Mouse (Mus musculus): ENCODE data around the gene Slc15a4.
A peak's percentile ranks its signal among the peaks of the same experiment; 100 is the strongest.

Gene Slc15a4

DNA sequence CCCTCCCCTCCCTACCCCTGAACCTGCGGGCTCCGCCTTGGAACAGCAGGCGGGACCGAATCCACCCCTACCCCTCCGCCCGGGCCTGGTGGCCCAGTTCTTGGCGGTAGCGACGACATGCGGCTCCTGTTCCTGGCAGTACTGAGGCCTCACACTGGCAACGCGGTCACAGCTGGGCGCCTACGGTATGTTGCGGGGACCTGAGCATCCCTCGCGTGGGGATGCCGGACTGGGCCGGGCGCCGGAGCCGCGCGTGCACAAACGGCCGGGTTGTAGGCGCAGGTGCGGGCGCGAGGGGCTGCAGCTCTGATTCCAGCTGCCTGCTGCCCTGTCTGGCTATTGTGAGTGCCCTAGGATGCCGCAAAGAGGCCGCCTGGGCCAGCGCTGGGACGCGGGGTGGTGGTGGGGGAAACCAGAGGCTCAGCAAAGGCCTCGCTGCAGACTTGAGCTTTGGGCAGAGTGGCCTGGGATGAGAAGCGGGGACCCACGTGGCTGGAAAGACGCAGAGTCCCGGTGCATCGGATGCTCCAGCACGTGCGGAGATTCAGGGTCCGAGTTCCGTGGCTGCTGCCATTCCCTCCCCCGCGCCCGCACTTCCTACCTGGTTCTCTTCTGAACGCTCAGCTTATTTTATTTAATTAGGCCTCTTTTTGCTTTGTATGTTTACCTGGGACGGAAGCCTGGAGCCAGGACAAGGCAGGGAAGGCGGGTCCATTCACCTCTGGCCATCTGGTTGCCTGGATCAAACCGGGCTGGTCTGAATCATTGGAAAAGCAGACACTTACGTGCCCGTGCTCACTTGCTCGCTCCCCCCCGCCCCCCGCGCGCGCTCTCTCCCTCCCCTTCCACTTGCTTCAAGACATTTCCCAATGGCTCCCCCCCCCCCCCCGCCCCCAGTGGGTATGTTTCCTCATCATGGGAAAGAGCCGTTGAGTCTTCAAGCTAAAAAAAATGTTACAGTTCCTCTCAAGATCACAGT, at the start of gene Slc15a4, which contains the start of gene Glt1d1:
Gene Slc15a4 (minus strand): TSS at position 731 of the 979 bp plus-strand sequence.
Gene Glt1d1 (plus strand): TSS at position 96 of the 979 bp plus-strand sequence.
- DNase-seq (ENCODE audit: low spot score) = peak; percentile 66

GRCm38 (mm10) chr5:127678501-127678900, 45.8 kb upstream of the Slc15a4 start:
- DNase-seq (ENCODE audit: low spot score) = no peak

GRCm38 (mm10) chr5:127677561-127677960, 44.9 kb upstream of the Slc15a4 start:
- DNase-seq (ENCODE audit: low spot score) = no peak

DNA sequence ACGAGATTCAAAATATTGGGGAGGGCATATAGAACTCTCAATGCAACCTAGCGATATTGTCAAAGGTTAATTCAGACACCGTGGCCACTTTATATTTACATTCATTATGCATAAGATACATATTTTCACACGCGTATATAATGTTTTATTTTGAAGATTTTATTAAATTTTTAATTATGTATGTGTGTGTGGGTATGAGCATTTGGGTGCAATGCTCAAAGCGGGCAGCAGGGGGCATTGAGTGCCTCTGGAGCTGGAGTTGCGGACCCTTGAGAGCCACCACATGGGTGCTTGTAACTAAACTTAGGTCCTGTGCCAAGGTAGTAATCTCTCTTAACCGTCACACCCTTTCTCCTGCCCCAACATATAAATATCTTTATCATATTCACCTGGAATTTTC, 41.2 kb upstream of the Slc15a4 start:
- no peak for DNase-seq (ENCODE audit: low spot score)

DNA sequence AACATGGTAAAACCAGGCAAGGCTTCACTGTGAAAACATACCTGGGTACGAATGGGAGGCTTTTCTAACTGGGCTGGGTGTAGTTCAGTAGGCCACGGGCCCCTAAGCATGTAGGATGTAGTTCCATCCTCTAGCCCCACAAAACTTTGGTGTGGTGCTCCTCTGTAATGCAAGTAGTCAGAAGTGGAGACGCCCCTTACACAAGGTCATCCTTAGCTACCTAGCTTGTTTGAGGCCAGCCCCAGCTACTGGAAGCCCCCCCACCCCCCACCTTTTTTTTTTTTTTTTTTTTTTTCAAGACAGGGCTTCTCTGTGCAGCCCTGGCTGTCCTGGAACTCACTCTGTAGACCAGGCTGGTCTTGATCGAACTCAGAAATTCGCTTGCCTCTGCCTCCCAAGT, 28.3 kb upstream of the Slc15a4 start:
- no peak for DNase-seq (ENCODE audit: low spot score)

GRCm38 (mm10) chr5:127660267-127660666, 27.6 kb upstream of the Slc15a4 start:
- DNase-seq (ENCODE audit: low spot score) = no peak

- DNase-seq (ENCODE audit: low spot score) = peak; percentile 19
Observed at GRCm38 (mm10) chr5:127659312-127659711, 26.6 kb upstream of the Slc15a4 start.

DNA sequence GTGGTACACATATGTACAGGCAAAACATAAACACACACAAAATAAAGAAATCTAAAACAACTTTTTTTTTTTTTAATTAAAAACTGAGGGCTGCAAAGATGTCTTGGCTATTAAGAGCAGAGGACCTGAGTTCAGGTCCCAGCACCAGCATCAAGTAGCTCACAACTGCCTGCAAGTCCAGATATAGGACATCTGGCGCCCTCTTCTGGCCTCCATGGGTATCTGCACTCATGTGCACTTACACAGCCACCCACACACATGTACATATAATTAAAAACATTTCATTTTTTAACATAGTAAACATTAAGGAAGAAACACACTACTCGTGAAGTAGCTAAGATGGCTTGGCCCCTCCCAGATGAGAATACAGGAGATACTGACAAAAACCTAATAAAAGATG, 25.6 kb upstream of the Slc15a4 start:
- DNase-seq (ENCODE audit: low spot score) = no peak

DNA sequence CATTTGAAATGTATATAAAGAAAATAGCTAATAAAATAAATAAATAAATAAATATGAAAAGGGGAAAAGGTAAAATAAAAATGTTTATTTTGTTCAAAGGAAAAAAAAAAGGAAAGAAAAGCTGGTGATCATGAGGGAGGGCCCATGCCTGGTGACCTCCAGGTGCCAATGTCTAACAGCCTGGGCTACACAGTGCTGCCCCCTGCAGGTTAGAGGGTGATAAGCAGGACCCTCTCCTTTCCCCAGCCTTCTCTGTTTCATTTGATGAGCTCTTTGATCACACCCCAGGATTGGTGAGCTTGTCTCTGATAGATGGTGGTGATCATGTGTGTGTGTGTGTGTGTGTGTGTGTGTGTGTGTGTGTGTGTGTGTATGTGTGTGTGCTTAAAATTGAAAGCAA, 16.4 kb upstream of the Slc15a4 start:
- peak; percentile 52 for DNase-seq (ENCODE audit: low spot score)

- peak; percentile 40 for DNase-seq (ENCODE audit: low spot score)
Observed at GRCm38 (mm10) chr5:127648046-127648445, 15.3 kb upstream of the Slc15a4 start.

DNA sequence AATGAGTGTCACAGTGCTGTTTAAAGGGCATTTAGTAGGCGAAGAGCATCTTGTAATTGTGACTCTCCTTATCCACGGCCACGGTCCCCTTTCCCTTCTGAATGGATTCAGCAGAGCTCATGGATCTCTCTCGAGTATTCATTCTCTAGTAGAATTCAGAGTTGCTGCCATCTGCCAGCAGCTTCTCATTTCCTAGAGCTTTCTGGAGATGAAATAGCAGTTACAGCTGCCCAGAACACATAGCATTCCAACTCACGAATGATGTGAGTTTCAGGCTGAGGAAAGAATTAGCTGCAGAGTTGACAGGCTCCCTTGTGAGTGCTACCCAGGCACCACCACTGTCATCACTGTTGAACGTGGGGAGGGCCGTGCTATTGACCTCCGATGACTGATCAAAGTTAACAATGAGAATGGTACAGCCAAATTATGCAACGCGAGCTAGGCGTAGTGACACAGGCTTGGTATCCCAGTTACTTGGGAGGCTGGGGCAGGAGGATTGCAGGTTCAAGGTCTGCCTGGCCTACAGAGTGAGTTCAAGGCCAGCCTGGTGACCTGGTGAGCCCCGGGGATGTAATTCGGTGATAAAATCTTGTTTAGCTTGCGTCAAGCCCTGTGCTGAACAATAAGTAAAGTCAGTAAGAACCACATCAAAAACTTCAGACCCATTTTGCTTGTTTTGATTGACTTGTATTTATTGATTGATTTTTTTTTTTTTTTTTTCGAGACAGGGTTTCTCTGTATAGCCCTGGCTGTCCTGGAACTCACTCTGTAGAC, 8.7 kb upstream of the Slc15a4 start:
- no peak for DNase-seq (ENCODE audit: low spot score)

GRCm38 (mm10) chr5:127640359-127640758, 7.7 kb upstream of the Slc15a4 start:
- DNase-seq (ENCODE audit: low spot score) = no peak

GRCm38 (mm10) chr5:127639635-127640034, 6.9 kb upstream of the Slc15a4 start:
- DNase-seq (ENCODE audit: low spot score) = no peak

DNA sequence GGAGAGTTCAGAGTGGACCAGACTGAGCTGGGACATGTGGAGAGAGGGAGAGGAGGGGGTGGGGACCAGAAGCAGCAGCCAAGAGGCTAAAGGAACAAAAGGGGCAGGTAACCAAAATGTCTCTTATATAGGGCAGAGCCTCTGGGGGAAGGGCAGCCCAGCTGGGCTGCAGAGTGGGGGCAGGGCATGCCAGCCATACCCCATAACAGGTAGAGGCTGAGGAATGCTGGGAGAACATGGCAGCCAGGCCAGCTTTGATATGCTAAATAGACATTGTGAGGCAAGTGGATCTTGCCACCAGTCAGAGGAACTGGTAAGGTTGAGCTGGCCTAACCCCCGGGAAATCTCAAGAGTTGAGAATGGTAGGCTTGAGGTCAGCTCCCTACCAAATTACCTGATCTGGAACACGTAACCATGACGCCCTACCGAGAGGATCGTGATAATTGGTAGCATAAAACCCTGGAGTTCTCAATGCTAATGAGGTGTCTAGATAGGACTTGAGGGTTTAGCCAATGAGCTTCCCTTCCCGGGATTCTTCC, 6.4 kb upstream of the Slc15a4 start:
- DNase-seq (ENCODE audit: low spot score) = no peak

- DNase-seq (ENCODE audit: low spot score) = no peak
Observed at GRCm38 (mm10) chr5:127638177-127638576, 5.5 kb upstream of the Slc15a4 start.

GRCm38 (mm10) chr5:127637622-127638021, 4.9 kb upstream of the Slc15a4 start:
- DNase-seq (ENCODE audit: low spot score) = no peak

DNA sequence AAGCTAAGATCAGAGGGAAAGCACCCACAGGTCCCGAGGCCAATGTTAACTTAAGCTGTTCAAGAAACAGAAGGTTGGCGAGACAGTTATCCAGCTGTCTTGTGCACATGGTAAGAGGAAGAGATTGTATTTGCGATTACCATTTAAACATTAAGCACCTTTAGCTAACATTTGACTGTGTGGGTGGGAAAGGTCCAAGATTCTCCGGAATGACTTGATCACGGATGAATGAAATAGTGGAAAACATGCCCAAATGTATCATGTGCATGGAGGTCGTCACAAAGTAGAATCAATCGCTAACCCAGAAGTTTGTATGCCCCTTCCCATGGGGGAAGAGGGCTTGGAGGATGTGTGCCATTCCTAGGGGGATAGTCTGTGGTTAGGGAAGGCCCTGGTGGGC, 969 bp upstream of the Slc15a4 start:
- no peak for DNase-seq (ENCODE audit: low spot score)

DNA sequence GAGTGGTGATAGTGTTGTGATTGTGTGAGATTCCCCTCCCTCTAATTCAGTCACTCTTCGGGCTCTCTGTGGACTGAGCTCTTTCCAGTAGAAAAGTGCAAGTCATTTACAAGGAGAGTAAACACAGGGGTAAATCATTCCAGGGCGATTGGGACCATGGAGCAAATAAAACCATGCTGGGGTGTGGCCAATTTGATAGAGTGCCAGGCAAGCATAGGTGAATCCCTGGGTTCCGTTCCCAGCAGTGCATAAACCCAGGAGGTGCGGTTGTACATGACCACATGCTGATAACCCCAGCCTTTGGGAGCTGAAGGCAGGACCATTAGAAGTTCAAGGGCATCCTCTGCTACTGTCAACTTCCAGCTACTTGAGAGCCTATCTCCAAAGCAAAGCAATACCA, 491 bp upstream of the Slc15a4 start:
- no peak for DNase-seq (ENCODE audit: low spot score)

- no peak for DNase-seq (ENCODE audit: low spot score)
Observed at GRCm38 (mm10) chr5:127631671-127632070, 1.0 kb downstream of the Slc15a4 start.

- DNase-seq (ENCODE audit: low spot score) = no peak
Observed at GRCm38 (mm10) chr5:127627242-127627641, 5.5 kb downstream of the Slc15a4 start.

DNA sequence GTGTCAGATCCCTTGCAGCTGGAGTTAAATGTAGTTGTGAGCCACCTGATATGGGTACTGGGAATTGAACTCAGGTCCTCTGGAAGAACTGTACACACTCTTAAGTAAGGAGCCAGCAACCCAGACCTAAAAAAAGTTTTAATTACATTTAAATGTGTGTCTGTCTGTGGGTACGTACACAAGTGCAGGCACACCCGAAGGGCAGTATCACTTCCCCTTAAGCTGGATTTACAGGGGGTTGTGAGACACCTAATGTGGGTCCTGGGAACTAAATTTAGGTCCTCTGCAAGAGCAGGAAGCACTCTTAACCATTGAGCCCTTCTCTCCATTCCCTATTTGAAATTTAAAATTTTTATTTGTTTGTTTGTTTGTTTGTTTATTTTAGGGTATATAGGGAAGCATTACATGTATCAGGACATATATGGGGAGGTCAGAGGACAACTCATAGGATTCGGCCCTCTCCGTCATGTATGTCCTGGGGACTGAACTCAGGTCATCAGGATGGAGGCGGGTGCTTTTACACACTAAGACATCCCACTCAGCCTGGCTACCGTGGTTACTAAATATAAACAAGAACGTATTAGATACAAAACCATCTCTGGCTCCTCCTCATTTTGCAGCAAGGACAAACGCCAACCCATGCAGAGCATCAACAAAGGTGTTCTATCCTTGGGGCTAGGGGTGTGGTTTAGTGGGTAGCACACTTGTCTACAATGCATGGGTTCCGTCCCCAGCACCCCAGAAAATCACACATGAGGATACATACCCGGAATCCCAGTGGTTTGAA, 8.1 kb downstream of the Slc15a4 start:
- no peak for DNase-seq (ENCODE audit: low spot score)

DNA sequence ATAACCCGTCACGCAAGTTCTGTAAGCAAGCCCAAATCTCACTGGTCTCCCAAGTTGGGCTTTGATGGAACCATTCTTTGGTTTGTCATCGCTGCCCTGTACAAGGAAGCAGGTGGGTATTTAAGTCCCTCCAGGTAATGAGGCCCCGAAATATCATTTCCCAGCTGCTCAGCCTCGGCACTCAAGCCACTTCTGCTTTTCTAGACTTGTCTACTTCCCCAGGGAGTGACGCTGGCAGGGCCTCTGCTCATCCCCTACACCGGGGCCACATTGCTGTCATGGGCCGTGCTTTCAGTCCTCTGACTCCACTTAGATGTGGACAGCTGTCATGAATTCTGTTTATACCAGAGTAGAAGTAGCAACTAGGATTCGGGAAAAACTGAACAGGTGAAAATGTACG, 11.6 kb downstream of the Slc15a4 start:
- no peak for DNase-seq (ENCODE audit: low spot score)

All from retina, embryonic 14.5 days (tissue).